Mouse (Mus musculus) CH12.LX (cell line): ENCODE results near the gene Sgpl1. TPM values are rescaled to one million over a fixed set of nuclear protein-coding genes. Genes with fewer than 3 reads are reported as not detected.

Experiments
- DNase-seq: peaks from one replicate; pipeline ENCODE4 v3.0.0-alpha.2; 2013; ENCODE audit errors: extremely low read depth
- H3K27ac ChIP-seq: 2 replicates; pipeline ENCODE4 v1.5.1; 2012; ENCODE audit warnings: low read depth, mild to moderate bottlenecking, control low read depth, moderate library complexity; ENCODE audit not compliant: insufficient read depth
- H3K27me3 ChIP-seq: replicated peaks from 2 replicates; pipeline ENCODE3; 2012; ENCODE audit warnings: inconsistent platforms
- H3K36me3 ChIP-seq, 2 experiments: replicated peaks in 1 of 2; 2 replicates each; pipeline versions ENCODE3 to v1.6.1; 2012; ENCODE audit warnings: inconsistent platforms in 1 of 2, low read length in 1 of 2, mild to moderate bottlenecking in 1 of 2, mixed read lengths in 1 of 2, moderate library complexity in 1 of 2; ENCODE audit not compliant: control insufficient read depth in 1 of 2, insufficient read depth in 1 of 2
- H3K4me1 ChIP-seq, 2 experiments: 2 replicates each; pipeline ENCODE4 v1.6.1; 2012; ENCODE audit warnings: inconsistent platforms in 1 of 2, moderate library complexity in 1 of 2; ENCODE audit not compliant: insufficient read depth in 2 of 2, control insufficient read depth in 1 of 2
- H3K4me2 ChIP-seq: 2 replicates; pipeline ENCODE4 v1.6.1; 2012; ENCODE audit warnings: low read depth, mild to moderate bottlenecking, control low read depth; ENCODE audit not compliant: poor library complexity, insufficient read depth, severe bottlenecking
- H3K4me3 ChIP-seq, 3 experiments: fragments of 150-350 bp in 1 of 3; sonication (generic) in 1 of 3; replicated peaks in 1 of 3; 2 replicates each; pipeline versions ENCODE3 to v1.5.1; 2011 to 2012; ENCODE audit warnings: low read depth in 2 of 3, low read length in 2 of 3, mild to moderate bottlenecking in 2 of 3, moderate library complexity in 2 of 3, control low read depth in 1 of 3, improper control_type of control experiment in 1 of 3, inconsistent platforms in 1 of 3, mixed read lengths in 1 of 3; ENCODE audit not compliant: poor library complexity in 1 of 3
- H3K79me2 ChIP-seq: replicated peaks from 2 replicates; pipeline ENCODE4 v1.6.1; 2012; ENCODE audit warnings: mild to moderate bottlenecking, moderate library complexity; ENCODE audit not compliant: control insufficient read depth, poor library complexity, insufficient read depth, severe bottlenecking; ENCODE audit errors: extremely low read depth
- H3K9ac ChIP-seq: 2 replicates; pipeline ENCODE4 v1.6.1; 2012; ENCODE audit warnings: low read depth, mild to moderate bottlenecking, control low read depth, moderate library complexity; ENCODE audit not compliant: insufficient read depth
- H3K9me3 ChIP-seq: replicated peaks from 2 replicates; pipeline ENCODE3; 2012; ENCODE audit warnings: low read length, inconsistent platforms, mixed read lengths
- BHLHE40 ChIP-seq: IDR thresholded peaks from 2 replicates; pipeline ENCODE4 v1.6.1; 2011; ENCODE audit warnings: mild to moderate bottlenecking, low read depth, low read length, improper control_type of control experiment
- CHD1 ChIP-seq: IDR thresholded peaks from 2 replicates; pipeline ENCODE4 v1.6.1; 2012; ENCODE audit warnings: low read depth, low read length, improper control_type of control experiment, inconsistent platforms
- CHD2 ChIP-seq: IDR thresholded peaks from 2 replicates; pipeline ENCODE4 v1.6.1; 2011; ENCODE audit warnings: low read length, improper control_type of control experiment
- CTCF ChIP-seq, 2 experiments: IDR thresholded peaks in 1 of 2; conservative IDR thresholded peaks in 1 of 2; 2 replicates each; pipeline ENCODE4 v1.5.1; 2011 to 2012; ENCODE audit warnings: low read depth in 2 of 2, low read length in 2 of 2, improper control_type of control experiment in 1 of 2, inconsistent platforms in 1 of 2, mild to moderate bottlenecking in 1 of 2, moderate library complexity in 1 of 2
- E2F4 ChIP-seq: IDR thresholded peaks from 2 replicates; pipeline ENCODE4 v1.6.1; 2011; ENCODE audit warnings: low read depth, low read length, improper control_type of control experiment; ENCODE audit not compliant: insufficient replicate concordance
- ELF1 ChIP-seq: IDR thresholded peaks from 2 replicates; pipeline ENCODE4 v1.6.1; 2014; ENCODE audit warnings: low read depth, mild to moderate bottlenecking, inconsistent platforms, low read length, improper control_type of control experiment
- EP300 ChIP-seq: IDR thresholded peaks from 2 replicates; pipeline ENCODE4 v1.6.1; 2011; ENCODE audit warnings: low read length, improper control_type of control experiment
- ETS1 ChIP-seq: conservative IDR thresholded peaks from 2 replicates; pipeline ENCODE4 v1.6.1; 2012; ENCODE audit warnings: low read depth, mild to moderate bottlenecking, inconsistent platforms, low read length, improper control_type of control experiment, moderate library complexity
- GABPA ChIP-seq: IDR thresholded peaks from 2 replicates; pipeline ENCODE4 v1.6.1; 2012; ENCODE audit warnings: low read depth, low read length, improper control_type of control experiment, inconsistent platforms; ENCODE audit not compliant: insufficient replicate concordance
- HCFC1 ChIP-seq: IDR thresholded peaks from 2 replicates; pipeline ENCODE4 v1.6.1; 2012; ENCODE audit warnings: low read depth, mild to moderate bottlenecking, inconsistent platforms, low read length, improper control_type of control experiment
- IRF4 ChIP-seq: IDR thresholded peaks from 2 replicates; pipeline ENCODE4 v1.6.1; 2014; ENCODE audit warnings: low read depth, mild to moderate bottlenecking, inconsistent platforms, low read length, improper control_type of control experiment
- JUN ChIP-seq: IDR thresholded peaks from 2 replicates; pipeline ENCODE4 v1.6.1; 2011; ENCODE audit warnings: low read depth, mild to moderate bottlenecking, low read length, improper control_type of control experiment, moderate library complexity; ENCODE audit not compliant: insufficient read depth
- JUND ChIP-seq: conservative IDR thresholded peaks from 2 replicates; pipeline ENCODE4 v1.6.1; 2011; ENCODE audit warnings: low read depth, low read length, improper control_type of control experiment
- KAT2A ChIP-seq: IDR thresholded peaks from 2 replicates; pipeline ENCODE4 v1.6.1; 2012; ENCODE audit warnings: low read length, improper control_type of control experiment, inconsistent platforms; ENCODE audit not compliant: insufficient replicate concordance
- MAFK ChIP-seq: IDR thresholded peaks from 2 replicates; pipeline ENCODE4 v1.6.1; 2011; ENCODE audit warnings: low read length, improper control_type of control experiment; ENCODE audit not compliant: insufficient replicate concordance
- MAX ChIP-seq: IDR thresholded peaks from 2 replicates; pipeline ENCODE4 v1.6.1; 2011; ENCODE audit warnings: low read length, improper control_type of control experiment
- MAZ ChIP-seq: IDR thresholded peaks from 2 replicates; pipeline ENCODE4 v1.6.1; 2012; ENCODE audit warnings: low read depth, mild to moderate bottlenecking, inconsistent platforms, low read length, improper control_type of control experiment, moderate library complexity
- MEF2A ChIP-seq: IDR thresholded peaks from 2 replicates; pipeline ENCODE4 v1.6.1; 2014; ENCODE audit warnings: low read depth, mild to moderate bottlenecking, inconsistent platforms, low read length, improper control_type of control experiment, borderline replicate concordance
- MXI1 ChIP-seq: IDR thresholded peaks from 2 replicates; pipeline ENCODE4 v1.6.1; 2011; ENCODE audit warnings: mild to moderate bottlenecking, low read depth, low read length, improper control_type of control experiment
- MYC ChIP-seq: IDR thresholded peaks from 2 replicates; pipeline ENCODE4 v1.6.1; 2011; ENCODE audit warnings: low read depth, mild to moderate bottlenecking, improper control_type of control experiment, low read length
- NELFE ChIP-seq: IDR thresholded peaks from 2 replicates; pipeline ENCODE4 v1.6.1; 2011; ENCODE audit warnings: low read depth, low read length, improper control_type of control experiment
- NRF1 ChIP-seq: IDR thresholded peaks from 2 replicates; pipeline ENCODE4 v1.6.1; 2014; ENCODE audit warnings: low read depth, mild to moderate bottlenecking, inconsistent platforms, low read length, improper control_type of control experiment, moderate library complexity
- PAX5 ChIP-seq: IDR thresholded peaks from 2 replicates; pipeline ENCODE4 v1.6.1; 2012; ENCODE audit warnings: low read length, inconsistent platforms, mixed read lengths
- POLR2A ChIP-seq: IDR thresholded peaks from 2 replicates; pipeline ENCODE4 v1.6.1; 2011; ENCODE audit warnings: low read depth, mild to moderate bottlenecking, improper control_type of control experiment, low read length
- POLR2AphosphoS2 ChIP-seq: IDR thresholded peaks from 2 replicates; pipeline ENCODE4 v1.6.1; 2011; ENCODE audit warnings: low read depth, low read length, improper control_type of control experiment
- RAD21 ChIP-seq: IDR thresholded peaks from 2 replicates; pipeline ENCODE4 v1.6.1; 2011; ENCODE audit warnings: low read depth, mild to moderate bottlenecking, low read length, improper control_type of control experiment, moderate library complexity
- RCOR1 ChIP-seq: conservative IDR thresholded peaks from 2 replicates; pipeline ENCODE4 v1.6.1; 2012; ENCODE audit warnings: low read depth, mild to moderate bottlenecking, inconsistent platforms, low read length, improper control_type of control experiment
- SIN3A ChIP-seq: IDR thresholded peaks from 2 replicates; pipeline ENCODE4 v1.6.1; 2012; ENCODE audit warnings: low read length, improper control_type of control experiment, inconsistent platforms
- SMC3 ChIP-seq: IDR thresholded peaks from 2 replicates; pipeline ENCODE4 v1.6.1; 2011; ENCODE audit warnings: low read depth, low read length, improper control_type of control experiment
- TBP ChIP-seq: conservative IDR thresholded peaks from 2 replicates; pipeline ENCODE4 v1.6.1; 2011; ENCODE audit warnings: low read depth, low read length, improper control_type of control experiment
- TCF12 ChIP-seq: IDR thresholded peaks from 2 replicates; pipeline ENCODE4 v1.6.1; 2014; ENCODE audit warnings: low read depth, mild to moderate bottlenecking, inconsistent platforms, low read length, improper control_type of control experiment
- UBTF ChIP-seq: IDR thresholded peaks from 2 replicates; pipeline ENCODE4 v1.6.1; 2012; ENCODE audit warnings: low read depth, mild to moderate bottlenecking, inconsistent platforms, low read length, improper control_type of control experiment, moderate library complexity
- USF1 ChIP-seq: IDR thresholded peaks from 2 replicates; pipeline ENCODE4 v1.6.1; 2014; ENCODE audit warnings: low read depth, mild to moderate bottlenecking, inconsistent platforms, low read length, improper control_type of control experiment
- USF2 ChIP-seq: conservative IDR thresholded peaks from 2 replicates; pipeline ENCODE4 v1.6.1; 2011; ENCODE audit warnings: low read depth, low read length, improper control_type of control experiment
- ZC3H11A ChIP-seq: IDR thresholded peaks from 2 replicates; pipeline ENCODE4 v1.6.1; 2012; ENCODE audit warnings: low read depth, mild to moderate bottlenecking, inconsistent platforms, low read length, improper control_type of control experiment
- ZKSCAN1 ChIP-seq: IDR thresholded peaks from 2 replicates; pipeline ENCODE4 v1.6.1; 2012; ENCODE audit warnings: low read depth, inconsistent platforms, low read length, improper control_type of control experiment, borderline replicate concordance
- ZMIZ1 ChIP-seq: IDR thresholded peaks from 2 replicates; pipeline ENCODE4 v1.6.1; 2012; ENCODE audit warnings: low read depth, mild to moderate bottlenecking, inconsistent platforms, low read length, improper control_type of control experiment
- ZNF384 ChIP-seq: IDR thresholded peaks from 2 replicates; pipeline ENCODE4 v1.6.1; 2012; ENCODE audit warnings: low read depth, low read length, improper control_type of control experiment, inconsistent platforms
- dilution Hi-C: fragments of 300-500 bp; cut with MboI; formaldehyde crosslinking; loops from 2 replicates; pipeline ENCODE4 v1.14.3; 2020; ENCODE audit warnings: low sequenced_read_pairs; ENCODE audit not compliant: extremely low pct_unique_long_range_greater_than_20kb, extremely low pct_ligation_motif_present
- in situ Hi-C: fragments of 300-500 bp; cut with MboI; formaldehyde crosslinking; loops from 3 replicates; pipeline ENCODE4 v1.14.3; 2019; ENCODE audit warnings: low sequenced_read_pairs, low pct_ligation_motif_present, low pct_unique_long_range_greater_than_20kb, mixed read lengths
- polyA plus RNA-seq: library from polyadenylated mRNA; unstranded; fragments of >175 nt; gene quantifications from 2 replicates; pipeline ENCODE4 v1.2.1, GENCODE M21; 2012; ENCODE audit warnings: low read depth; ENCODE audit not compliant: insufficient read length
- total RNA-seq, 2 experiments: library from RNA; depleted of rRNA; stranded (reverse); fragments of 300-350 nt in 1 of 2; fragments of >200 nt in 1 of 2; gene quantifications; 2 replicates each; pipeline ENCODE4 v1.2.3; 2012 to 2014

Gene Sgpl1
- total and polyA plus RNA-seq, 3 experiments, result 48.3 to 55.4 (median 52.1) TPM

DNA sequence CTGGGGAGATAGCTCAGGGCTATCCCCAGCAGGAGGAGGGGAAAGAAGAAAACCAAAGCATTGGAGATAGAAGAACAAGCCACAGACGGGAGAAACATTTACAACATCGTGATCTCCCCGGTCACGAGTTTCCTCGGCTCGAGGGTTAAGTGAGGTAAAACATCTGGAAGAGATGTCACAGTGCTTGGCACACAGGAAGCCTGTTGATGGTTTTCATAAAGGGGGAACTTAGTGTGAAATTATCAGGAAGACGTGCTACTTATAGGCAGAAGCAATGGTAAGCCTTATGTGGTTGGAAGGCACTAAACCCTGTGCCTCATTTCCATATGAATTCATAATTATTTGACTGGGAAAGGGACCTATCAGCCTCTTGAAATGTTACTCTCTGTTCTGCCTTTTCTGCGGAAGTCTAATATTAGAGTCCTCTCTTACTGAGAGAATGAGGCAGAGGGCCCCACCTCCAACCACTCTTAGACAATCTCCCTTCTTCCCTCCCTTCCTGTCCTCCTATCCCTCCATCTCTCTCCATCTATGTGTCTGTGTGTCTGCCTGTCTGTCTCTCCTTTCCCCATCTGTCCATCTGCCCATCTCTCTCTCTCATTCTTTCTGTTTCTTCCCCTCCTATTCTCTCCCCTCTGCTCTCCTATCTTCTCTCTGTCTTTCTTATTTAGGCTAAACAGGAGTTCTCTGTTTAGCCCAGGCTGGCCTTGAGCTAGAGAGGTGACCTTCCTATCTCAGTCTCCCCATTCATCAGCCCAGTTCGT is 20.0 kb upstream of the Sgpl1 start:
- 0 out of 2 replicates have a peak, but pooled peaks have one; percentile 4 for TF ChIP-seq JUN
- TF ChIP-seq CHD1, result peak; percentile 93
- 0 out of 2 replicates have a peak, but pooled peaks have one; percentile 34 for TF ChIP-seq MAFK
- TF ChIP-seq MXI1, result no peak; the same call in 1 of the 2 replicates
- TF ChIP-seq KAT2A, result 0 out of 2 replicates have a peak, but pooled peaks have one; percentile 25
- TF ChIP-seq POLR2A, result peak; percentile 34
- no peak for TF ChIP-seq GABPA
- peak; percentile 70 for TF ChIP-seq MYC
- TF ChIP-seq MEF2A, result peak; percentile 94
- no peak for TF ChIP-seq ZNF384
- TF ChIP-seq UBTF, result no peak
- no peak for TF ChIP-seq RCOR1
- TF ChIP-seq HCFC1, result peak; percentile 37
- TF ChIP-seq CTCF (conservative IDR thresholded peaks at IDR 0.05 in 1 of 2, IDR thresholded peaks at IDR 0.05 in 1 of 2; ENCODE audit: low read depth in 2 of 2, low read length in 2 of 2), result no peak
- TF ChIP-seq RAD21, result no peak; the same call in 1 of the 2 replicates
- no peak for TF ChIP-seq PAX5
- TF ChIP-seq TBP, result peak; percentile 92
- TF ChIP-seq ZKSCAN1, result no peak
- TF ChIP-seq E2F4, result 0 out of 2 replicates have a peak, but pooled peaks have one; percentile 43
- no peak for TF ChIP-seq POLR2AphosphoS2
- TF ChIP-seq SMC3, result no peak
- TF ChIP-seq CHD2, result peak; percentile 73; the same call in 1 of the 2 replicates
- peak; percentile 75; the same call in 1 of the 2 replicates for TF ChIP-seq MAX
- peak; percentile 78 for TF ChIP-seq EP300
- TF ChIP-seq USF1, result no peak
- TF ChIP-seq BHLHE40, result peak; percentile 90
- peak; percentile 71 for TF ChIP-seq IRF4
- no peak for TF ChIP-seq USF2
- no peak; the same call in none of the 2 replicates for TF ChIP-seq JUND
- TF ChIP-seq SIN3A, result no peak; the same call in 1 of the 2 replicates
- TF ChIP-seq NELFE, result peak; percentile 49; the same call in 1 of the 2 replicates
- peak; percentile 88 for TF ChIP-seq ETS1
- TF ChIP-seq ZC3H11A, result no peak
- 0 out of 2 replicates have a peak, but pooled peaks have one; percentile 73 for TF ChIP-seq MAZ
- peak; percentile 43; the same call in 1 of the 2 replicates for TF ChIP-seq ZMIZ1
- no peak for TF ChIP-seq NRF1
- TF ChIP-seq ELF1, result peak; percentile 48
- no peak for TF ChIP-seq TCF12
- H3K9me3 ChIP-seq, result no peaks in the 10 kb centered on the region
- DNase-seq, result peak; percentile 84
- peak overlapping the region; percentile 100 for H3K27ac ChIP-seq
- no peak overlapping the region for H3K4me3 ChIP-seq
- H3K36me3 ChIP-seq, result no peaks in the 10 kb centered on the region
- no peaks in the 10 kb centered on the region for H3K79me2 ChIP-seq
- in situ Hi-C loops, result no loop called here
- dilution Hi-C loops, result no loop called here
- H3K27me3 ChIP-seq, result no peaks in the 10 kb centered on the region
- H3K4me2 ChIP-seq, result peak overlapping the region; percentile 72
- peak overlapping the region; percentile 61 for H3K9ac ChIP-seq
- H3K4me1 ChIP-seq, result peaks cover 30 to 62% of the 10 kb centered on the region in 2 experiments
